Mouse (Mus musculus) lung, postnatal 25 days (tissue): ENCODE data around the gene Sit1.
A peak's percentile ranks its signal among the peaks of the same experiment; 100 is the strongest.

Source experiments
- DNase-seq: peaks from one replicate; pipeline ENCODE4 v3.0.0; 2022; ENCODE audit warnings: low spot score

Gene Sit1

DNA sequence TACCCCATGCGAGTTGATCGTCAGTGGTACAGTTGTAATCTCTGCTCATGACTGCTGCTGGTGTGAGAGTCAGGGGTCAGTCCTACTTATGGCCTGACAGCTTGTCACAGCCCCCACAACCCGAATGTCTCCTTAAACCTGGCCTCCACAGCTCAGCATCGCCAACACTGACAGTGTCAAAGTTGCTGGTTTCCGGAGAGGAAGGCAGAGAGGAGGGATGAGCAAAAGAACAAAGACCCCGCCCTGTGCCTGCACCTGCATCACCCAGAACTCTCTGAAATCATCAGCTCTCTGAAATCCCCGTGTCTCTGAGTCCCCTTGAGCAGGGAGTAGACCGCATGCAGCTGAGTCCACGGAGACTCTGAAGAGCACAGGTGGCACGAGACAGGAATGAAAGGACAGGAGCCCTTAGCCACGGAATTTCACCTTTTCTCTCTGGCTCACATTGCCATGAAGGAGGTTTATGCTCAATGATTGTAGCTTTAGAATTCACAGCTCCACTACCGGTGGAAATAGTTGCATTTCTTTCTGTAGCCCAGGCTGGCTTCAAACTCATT is at the start of gene Sit1:
Sit1 (minus strand) TSS at position 200 of the 557 bp plus-strand sequence.
- DNase-seq = no peak

DNA sequence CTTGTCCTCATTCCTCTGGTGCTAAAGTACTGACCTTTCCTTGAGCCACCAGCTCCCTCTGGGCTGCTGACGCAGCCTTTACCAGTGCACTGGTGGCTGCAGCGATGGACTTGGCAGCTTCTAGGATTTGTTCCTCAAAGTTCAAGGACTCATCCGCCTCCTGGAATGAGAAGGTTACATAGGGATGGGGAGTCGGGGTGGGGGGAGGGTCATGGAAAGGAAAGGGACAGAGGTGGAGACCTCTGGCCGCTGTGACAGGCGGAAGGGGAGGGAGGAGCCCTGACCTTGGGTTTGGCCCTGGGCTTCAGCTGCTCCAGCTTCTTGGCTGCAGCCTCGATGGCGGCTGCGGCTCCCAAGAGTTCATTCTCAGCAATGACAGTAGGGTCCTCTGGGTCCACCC is 49.7 kb upstream of the Sit1 start:
- DNase-seq = no peak

DNA sequence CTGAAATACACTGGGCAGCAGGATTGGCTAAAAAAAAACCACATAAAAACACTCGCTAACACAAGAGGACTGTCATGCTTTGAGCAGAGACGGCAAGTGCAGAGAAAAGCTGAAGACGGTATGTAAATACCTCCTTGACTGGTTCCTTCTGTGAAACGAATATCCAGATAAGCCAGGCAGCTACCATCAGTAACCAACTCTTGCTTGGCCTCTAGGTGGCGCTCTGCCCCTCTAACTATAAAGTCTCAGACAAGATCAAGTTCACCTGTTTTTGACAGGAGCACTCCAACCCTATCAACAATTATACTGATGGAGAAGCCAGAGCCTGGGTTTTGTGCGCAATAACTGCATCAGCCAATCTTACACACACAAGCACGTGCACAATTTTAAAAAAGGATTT is 47.0 kb upstream of the Sit1 start:
- peak; percentile 77 for DNase-seq

DNA sequence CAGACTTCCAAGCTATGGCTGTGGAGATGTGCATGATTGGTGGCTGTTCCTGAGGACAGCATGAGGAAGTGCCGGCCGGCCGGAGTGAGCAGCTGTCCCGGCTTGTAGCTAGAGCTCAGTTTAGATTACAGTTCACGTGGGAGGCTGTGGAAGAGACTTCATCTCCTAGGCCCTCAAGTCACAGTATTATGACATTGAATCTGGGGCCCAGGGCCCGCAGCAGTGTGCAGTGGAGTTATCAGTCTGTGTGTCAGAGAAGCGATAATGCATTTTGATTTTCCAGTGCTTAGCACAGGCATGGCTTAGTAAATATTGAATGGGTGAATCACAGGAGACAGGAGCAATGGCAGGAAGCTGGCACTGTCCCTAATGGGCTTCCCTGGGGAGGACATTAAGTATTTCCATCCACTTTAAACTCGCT is 46.6 kb upstream of the Sit1 start:
- DNase-seq = no peak

DNA sequence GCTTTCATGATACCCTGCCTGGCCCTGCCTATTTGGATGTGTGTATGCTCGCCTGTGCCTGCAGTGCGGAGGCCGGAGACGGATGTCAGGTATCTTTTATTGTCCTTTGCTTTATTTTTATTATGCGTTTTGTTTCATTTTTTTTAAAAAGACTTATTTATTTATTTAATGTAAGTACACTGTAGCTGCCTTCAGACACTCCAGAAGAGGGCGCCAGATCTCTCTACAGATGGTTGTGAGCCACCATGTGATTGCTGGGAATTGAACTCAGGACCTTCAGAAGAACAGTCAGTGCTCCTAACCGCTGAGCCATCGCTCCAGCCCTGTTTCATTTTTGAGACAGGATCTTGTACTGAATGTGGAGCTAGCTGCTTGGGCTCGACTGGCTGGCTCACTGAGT is 45.0 kb upstream of the Sit1 start:
- DNase-seq = no peak

DNA sequence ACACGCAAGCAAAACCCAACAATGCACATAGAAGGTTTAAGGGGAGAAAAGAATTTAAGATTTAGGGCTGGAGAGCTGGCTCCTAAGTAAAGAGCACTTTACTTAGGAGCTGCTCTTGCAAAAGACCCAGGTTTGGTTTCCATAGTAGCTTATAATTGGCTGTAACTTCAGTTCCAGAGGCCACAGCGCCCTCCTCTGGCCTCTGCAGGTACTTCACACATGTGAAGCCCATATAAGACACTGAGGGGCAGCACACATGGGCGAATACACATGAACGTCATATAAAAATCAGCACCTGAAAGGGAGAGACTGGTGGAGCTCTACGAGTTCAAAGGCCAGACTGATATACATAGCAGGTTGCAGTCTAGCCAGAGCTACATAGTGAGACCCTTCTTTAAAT is 44.3 kb upstream of the Sit1 start:
- DNase-seq = no peak

DNA sequence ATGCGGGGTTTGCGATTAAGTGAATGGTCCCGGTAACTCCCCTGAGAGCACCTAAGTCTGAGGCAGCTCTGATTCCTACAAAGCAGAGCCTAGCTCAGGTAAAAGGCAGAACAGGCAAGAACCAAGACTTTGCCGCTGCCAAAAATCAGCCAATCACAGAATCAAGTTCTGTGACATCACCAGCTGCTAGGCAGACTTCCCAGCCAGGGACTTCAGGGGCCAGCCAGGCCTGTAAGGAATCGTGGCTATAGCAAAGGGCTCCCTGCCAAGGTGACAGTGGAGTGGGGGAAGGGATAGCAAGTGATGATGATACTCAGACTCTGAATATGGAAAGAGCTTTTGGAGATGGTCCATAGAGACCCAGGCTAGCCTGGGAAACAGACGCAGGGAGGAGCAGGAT is 36.4 kb upstream of the Sit1 start:
- DNase-seq = peak; percentile 90

DNA sequence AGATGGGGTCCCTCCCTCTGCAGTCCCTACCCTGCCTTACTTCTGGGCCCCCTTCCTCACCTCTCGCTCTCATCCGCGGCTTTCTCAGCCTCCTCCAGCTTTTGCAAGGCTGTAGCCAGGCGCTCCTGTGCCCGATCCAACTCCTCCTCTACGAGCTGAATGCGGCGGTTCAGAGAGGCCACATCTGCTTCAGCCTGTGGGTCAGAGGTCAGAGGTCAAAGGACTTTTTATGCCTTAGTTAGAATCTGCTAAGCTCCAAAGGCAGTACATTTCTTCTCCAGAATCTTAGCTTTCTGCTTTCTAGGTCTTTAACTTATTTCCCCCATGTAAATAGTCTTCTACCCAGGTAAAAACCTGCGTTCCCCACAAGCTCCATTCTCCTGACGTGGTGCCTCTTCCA is 36.0 kb upstream of the Sit1 start:
- no peak for DNase-seq

DNA sequence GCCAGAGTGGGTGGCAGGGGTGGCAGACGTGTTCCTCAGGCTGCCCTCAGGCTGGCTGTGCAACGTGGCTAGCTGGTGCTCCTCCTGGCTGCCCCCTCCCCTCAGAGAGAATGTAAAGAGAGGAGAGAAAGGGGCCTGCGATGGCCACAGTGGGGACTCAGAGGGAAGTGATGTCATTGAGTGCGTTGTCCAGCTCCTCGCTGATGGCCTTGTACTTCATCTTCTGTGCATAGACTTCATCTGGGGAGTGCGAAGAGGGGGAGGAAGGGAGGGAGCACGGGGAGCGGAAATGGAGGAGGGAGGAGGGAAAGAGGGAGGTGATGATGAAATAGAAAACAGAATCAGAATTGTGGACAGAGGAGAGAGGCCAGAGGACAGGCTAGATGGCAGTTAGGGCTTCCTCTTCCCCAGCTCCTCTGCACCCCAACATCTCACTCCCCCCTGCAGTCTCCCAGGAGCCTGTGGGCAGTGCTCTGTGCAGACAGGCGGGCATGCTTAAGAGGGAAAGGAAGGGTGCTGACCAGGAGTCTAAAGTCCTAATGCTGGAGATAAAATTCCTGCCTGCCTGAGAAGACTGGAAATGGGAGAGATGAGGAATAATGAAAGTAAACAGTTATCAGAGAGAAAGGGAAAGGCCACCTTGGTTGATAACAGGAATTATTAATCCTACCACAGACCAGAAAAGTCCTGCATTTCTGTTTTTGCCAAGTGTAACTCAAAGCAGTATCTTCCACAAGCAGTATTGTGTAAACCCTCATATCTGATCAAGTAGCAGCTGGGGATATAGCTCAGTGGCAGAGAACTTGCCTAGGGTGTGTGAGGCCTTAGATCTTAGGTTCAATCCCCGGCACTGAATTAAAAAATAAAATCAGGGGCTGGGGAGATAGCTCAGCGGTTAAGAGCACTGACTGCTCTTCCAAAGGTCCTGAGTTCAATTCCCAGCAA is 32.5 kb upstream of the Sit1 start:
- DNase-seq = no peak

DNA sequence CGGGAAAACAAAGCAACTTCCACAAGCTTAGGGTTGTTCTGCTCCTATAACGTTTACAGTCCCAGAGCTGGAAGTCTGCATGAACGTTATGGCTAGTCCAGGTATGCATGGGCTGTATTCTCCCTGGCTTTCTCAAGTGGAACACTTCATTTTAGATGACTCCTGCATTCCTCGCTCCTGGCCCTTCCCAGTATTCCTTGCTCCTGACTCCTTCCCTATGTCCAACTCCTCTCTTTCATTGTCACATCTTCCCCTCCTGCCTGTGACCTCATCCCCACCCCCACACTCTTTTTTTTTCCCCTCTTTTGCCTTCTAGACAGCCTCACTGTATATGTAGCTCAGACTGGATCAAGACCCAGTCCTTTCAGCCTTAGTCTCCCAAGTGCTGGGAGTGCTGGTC is 30.3 kb upstream of the Sit1 start:
- DNase-seq = no peak

DNA sequence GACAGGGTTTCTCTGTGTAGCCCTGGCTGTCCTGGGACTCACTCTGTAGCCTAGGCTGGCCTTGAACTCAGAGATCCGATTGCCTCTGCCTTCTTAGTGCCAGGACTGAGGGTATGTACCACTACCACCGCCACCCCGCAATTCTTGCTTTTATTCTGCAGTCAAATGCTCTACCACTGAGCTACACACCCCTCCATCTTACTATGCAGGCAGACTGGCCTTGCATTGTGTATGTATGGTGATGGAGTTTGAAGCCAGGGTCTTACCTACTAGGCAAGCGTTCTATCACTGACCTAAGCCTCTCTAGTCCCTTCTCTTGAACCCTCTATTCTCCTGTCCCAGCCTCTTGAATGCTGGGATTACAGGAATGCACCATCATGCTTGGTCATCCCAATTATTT is 29.8 kb upstream of the Sit1 start:
- no peak for DNase-seq

DNA sequence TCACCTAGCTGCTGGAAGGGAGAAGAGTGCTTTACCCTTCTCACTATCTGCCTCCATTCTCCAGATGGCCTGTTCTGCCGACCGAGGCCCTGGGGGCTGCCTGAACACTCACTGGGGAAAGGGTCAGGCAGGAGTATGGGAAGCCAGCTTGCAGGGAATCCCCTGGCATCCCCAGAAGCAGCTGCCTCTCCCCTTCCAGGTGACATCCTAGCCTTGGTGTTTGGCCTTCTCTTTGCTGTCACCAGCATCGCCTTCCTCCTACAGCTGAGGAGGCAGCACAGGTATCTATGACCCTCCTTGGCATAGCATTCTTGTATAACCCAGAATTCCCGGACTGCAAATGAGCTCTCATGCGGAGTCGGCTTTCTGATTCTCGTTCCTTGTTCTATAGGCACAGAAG is 29.1 kb upstream of the Sit1 start:
- no peak for DNase-seq

DNA sequence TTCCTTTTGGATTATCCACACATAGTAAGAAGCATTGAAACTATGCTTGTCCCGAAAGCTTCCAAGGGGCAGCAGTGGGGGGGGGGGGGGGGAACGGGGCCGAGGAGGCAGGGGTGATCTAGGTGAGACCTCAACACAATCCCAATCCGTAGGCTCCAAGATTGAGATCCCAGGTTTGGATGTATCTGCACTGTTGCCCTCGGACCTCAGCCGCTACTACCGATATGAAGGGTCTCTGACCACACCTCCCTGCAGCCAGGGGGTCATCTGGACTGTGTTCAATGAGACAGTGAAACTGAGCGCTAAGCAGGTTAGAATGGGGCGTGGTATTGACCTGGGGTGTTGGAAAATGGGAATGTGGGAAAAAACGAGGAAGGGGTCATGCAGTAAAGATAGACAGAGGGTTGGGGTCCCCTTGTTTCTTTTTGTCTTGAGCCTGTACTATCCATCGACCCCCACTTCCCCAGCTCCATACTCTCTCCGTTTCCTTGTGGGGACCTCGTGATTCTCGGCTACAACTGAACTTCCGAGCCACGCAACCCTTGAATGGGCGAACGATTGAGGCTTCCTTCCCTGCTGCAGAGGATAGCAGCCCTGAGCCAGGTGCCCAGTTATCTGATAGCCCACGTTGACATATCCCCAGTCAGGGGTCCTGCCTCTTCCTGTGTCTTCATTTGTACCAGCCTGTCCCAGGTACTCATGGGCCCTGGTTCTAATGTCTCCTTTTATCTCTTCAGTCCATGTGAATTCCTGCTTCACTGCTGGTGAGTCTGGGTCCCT is 28.3 kb upstream of the Sit1 start:
- no peak for DNase-seq

DNA sequence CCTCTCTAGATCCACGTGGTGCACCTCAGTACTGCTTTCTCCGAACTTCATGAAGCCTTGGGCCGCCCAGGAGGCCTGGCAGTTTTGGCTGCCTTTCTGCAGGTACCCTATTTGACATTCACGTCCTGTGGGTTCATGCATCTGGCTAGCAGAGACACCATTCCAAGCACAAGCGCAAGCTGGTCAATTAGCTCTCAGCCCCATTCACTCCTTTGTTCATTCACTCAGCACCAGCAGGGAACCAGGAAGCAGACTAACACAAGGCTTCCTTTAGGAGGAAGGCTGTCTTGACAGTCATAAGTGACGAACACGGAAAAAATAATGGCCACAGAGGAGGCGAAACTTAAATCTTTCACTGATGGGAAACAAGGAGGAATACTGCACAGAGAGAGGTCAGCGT is 25.6 kb upstream of the Sit1 start:
- no peak for DNase-seq

DNA sequence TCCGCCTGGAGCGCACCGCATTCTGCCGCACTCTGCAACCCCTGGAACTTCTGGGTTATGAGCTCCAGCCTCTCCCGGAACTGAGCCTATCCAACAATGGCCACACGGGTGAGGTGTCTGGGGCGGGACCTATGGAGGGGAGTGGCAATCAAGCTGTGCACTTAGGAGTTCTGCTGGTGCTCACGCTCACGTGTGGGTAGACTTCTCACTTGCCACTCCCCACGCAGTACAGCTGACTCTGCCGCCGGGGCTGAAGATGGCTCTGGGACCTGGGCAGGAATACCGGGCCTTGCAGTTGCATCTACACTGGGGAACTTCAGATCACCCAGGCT is 25.1 kb upstream of the Sit1 start:
- DNase-seq = peak; percentile 82

DNA sequence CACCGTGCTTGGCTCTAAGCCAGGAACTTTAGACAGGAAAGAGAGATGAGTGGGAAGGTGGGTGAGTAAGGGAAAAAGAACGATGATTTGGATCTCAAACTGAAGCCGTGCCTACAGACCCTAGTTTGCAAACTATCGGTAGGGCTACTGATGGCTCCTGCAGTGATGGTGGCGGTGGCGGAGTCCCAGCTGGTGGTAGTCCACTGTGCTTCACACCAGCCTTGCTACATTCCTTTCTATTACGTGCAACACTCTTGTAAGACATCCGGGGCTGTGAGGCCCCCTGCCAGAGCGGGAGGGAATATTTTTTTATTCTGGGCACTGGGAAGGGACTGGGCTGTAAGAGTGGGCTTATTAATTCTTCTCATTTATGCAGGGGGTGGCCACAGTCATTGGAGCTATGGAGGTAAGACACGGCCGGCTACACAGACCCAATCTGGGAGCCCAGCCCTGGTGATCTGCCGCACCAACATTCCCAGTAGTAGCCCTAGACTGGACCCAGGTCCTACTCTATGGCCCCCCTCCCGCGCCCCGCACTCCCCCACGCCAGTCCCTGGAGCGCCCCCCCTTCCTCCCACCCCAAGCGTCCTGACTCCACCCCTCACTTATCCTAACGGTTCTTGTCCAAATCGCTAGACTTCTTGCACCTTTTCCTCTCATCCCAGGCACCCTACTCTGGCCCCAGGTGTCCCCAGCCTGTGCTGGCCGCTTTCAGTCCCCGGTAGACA is 24.6 kb upstream of the Sit1 start:
- DNase-seq = peak; percentile 26

DNA sequence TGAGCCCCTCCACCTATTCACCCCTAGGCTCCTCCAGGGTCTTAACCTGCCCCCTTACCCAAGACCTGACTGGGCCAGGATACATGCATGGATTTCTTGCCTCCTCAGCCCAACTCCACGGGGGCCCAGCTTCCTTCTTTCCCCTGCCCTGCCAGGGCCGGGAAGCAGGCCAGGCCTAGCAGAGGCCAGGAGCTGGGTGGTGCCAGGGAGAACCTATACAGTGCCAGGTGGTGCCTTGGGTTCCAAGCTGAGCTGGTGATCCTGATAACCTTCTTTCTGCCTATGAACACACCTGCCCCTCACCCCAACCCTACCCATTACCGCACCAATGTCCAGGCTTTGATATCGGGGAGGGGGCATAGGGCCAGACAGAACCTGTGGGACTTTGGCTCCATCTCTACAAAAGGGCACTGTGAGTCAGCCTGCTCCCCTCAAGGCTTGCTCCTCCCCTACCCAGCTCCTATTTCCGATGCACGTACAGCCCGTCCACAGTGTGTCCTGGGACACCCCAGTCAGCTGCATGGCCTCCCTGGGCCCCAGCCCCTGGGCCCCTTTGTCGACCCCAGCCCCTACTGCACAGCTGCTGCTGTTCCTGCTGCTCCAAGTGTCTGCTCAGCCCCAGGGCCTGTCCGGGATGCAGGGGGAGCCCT is 23.1 kb upstream of the Sit1 start, which contains the start of gene Car9:
Car9 (plus strand) TSS at position 431 of the 650 bp plus-strand sequence.
- DNase-seq = no peak

DNA sequence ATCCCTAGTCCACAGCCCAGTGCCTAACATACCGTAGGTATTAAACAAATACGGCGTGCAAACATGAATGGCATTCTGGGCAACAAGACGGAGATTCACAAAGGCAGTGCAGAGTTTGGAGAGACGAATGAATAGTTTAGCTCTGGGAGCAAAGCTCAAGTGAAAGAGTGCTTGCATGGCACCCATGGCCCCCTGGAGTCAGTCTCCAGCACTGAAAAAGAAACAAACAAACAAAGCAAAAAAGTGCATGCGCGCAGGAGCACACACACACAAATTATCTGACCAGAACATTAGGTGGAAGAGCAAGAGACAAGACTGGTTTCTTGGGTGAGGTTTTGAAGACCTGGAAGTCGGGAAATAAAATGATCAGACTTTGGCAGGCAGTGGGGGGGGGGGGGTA is 22.5 kb upstream of the Sit1 start:
- no peak for DNase-seq

DNA sequence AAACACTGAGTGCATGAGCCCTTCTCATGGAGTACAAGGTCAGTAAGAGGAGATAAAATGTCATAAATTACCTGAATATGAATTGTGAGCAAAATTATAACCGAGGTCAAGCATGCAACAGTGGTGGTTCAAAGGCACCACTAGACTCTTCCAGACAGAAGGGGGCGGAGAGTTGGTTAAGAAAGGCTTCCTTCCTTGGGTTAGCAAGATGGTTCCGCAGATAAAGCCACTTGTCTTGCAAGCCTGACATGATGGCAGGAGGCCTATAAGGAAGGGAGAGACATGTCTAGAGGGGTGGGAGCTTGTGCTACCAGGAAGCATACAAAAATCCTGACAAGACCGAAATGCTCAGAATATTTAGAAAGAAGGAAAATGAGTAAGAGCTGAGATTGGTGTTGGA is 20.7 kb upstream of the Sit1 start:
- DNase-seq = no peak

DNA sequence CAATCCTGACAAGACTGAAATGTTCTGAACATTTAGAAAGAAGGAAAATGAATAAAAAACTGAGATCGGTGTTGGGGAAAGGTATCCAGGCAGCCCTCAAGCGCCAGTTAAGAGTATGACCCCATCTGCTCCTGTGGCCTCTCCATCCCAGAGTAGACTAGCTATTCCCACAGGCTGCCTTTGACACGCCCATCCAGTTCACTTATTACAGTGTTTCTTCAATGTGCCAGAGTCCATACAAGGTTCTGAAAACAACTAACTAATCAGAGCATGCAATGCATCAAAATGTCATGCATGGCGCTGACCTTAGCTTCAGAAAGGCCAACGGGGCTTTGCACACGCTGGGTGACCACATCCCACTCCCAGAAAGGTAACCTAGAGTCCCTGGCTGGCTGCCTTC is 20.0 kb upstream of the Sit1 start:
- no peak for DNase-seq

DNA sequence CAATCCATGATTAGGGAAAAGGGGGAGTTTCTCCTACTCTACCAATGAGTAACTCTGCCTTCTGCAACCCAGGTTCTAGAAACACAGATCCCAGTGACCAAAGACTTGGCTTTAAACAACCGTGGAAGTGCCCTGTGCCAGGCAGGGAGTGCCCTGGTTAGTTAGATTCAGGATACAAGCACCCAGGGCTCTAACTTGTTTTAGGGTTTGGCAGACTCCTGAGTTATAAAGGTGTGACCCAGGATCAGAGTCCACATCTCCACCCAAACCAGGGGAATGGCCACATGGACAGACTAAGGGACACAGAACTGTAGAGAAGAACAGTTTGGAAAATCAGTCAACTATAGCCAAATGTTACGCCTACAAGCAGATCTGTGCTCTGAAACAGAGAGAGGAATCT is 19.5 kb upstream of the Sit1 start:
- DNase-seq = no peak
